Mouse (Mus musculus) heart, embryonic 10.5 days (tissue): ENCODE measurements at regions not wholly inside any gene's neighbourhood (a gene's known extent, or its start where the extent isn't known, plus 50 kb on each side); places are given as distances from the start of the nearest gene placed in this dataset.

Experiments
- DNase-seq: peaks from one replicate; pipeline ENCODE4 v3.0.0-alpha.2; 2017; ENCODE audit warnings: low spot score
- H3K27ac ChIP-seq: fragments of 300-500 bp; sonication (generic); 2 replicates; pipeline ENCODE4 v1.5.1; 2016; ENCODE audit warnings: mild to moderate bottlenecking
- H3K27me3 ChIP-seq: fragments of 300-500 bp; sonication (generic); 2 replicates; pipeline ENCODE4 v1.6.1; 2016; ENCODE audit warnings: mild to moderate bottlenecking; ENCODE audit not compliant: poor library complexity, insufficient read depth, severe bottlenecking
- H3K36me3 ChIP-seq: fragments of 300-500 bp; sonication (generic); 2 replicates; pipeline ENCODE4 v1.6.1; 2016; ENCODE audit warnings: mild to moderate bottlenecking, moderate library complexity
- H3K4me1 ChIP-seq: fragments of 300-500 bp; sonication (generic); 2 replicates; pipeline ENCODE4 v1.6.1; 2016; ENCODE audit warnings: mild to moderate bottlenecking
- H3K4me3 ChIP-seq: fragments of 300-500 bp; sonication (generic); 2 replicates; pipeline ENCODE4 v1.5.1; 2016; ENCODE audit warnings: mild to moderate bottlenecking, moderate library complexity
- H3K9me3 ChIP-seq: fragments of 300-500 bp; sonication (generic); 2 replicates; pipeline ENCODE4 v1.6.1; 2016; ENCODE audit warnings: mild to moderate bottlenecking, moderate library complexity
- WGBS: fragments of 180-500 bp; shearing (Covaris S2); methylation state at CpG from one replicate; pipeline ENCODE4 v1.1.7; 2016; 5-methylcytosine and 5-hydroxymethylcytosine counted together

GRCm38 (mm10) chr8:86170091-86170490 lies 329.3 kb downstream of the Phkb start:
- Histone ChIP-seq H3K4me1 (no peaks in the 10 kb centered on the region), H3K27ac (no peak overlapping the region), H3K36me3 (no peaks in the 10 kb centered on the region), H3K27me3 (no peaks in the 10 kb centered on the region), H3K9me3 (no peaks in the 10 kb centered on the region), H3K4me3 (no peak overlapping the region)
- WGBS: 50% methylated on average over 1 of the region's 1 CpGs
- no peak for DNase-seq

DNA sequence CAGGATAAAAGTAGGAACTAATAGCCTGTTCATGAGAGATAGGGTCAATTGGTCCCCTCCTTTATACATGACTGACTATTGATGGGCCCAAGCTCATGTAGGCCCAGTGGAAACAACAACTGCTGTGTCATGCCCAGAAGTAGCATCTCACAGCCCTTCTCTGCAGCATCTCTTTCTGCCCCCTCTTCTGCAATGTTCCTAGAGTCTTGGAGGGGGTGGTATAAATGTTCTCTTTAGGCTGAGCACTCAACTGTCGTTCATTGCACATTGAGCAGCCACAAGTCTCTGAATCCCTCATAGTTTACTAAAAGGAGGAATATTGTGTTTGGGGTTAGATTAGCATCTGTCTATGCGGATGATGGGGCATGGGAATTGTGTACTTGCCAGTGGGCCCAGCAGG lies 324.1 kb downstream of the Phkb start:
- Histone ChIP-seq H3K9me3 (no peaks in the 10 kb centered on the region), H3K4me1 (no peaks in the 10 kb centered on the region), H3K36me3 (no peaks in the 10 kb centered on the region), H3K4me3 (no peak overlapping the region), H3K27me3 (no peaks in the 10 kb centered on the region), H3K27ac (no peak overlapping the region)
- DNase-seq: no peak
- WGBS: 85% methylated on average over 2 of the region's 2 CpGs

DNA sequence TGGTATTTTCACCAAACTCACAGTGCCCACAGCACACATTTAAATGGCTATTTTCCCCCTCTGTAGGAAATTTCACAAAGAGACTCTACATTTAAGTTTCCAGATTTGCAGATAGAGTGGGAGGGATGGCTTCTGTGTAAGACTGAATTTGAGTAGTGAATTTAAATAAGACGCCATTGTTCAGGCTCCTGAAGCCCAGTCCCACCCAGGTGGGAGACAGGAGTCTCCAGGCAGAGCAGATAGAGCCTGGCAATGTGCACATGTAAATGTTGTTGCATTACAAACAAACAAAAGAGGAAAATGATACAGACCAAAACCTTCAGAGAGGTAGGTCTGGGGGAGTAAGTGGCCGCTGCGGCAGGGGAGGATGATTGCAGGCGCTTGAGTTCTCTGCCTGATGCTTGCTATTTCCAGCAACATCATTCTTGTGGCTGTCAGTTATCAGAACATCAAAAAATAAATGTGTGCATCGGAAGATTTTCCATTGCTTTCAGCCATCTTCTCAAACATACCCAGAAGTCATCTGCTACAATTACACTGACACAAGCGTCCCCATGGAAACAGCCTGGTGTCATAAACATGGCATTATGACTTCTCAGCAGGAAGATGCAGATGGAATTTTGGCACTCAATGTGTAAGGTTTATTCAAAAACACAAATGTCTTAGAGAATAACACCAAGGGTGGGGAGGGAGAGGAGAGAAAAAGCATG lies 318.5 kb downstream of the Phkb start:
- no peaks in the 10 kb centered on the region for H3K36me3 ChIP-seq
- H3K27me3 ChIP-seq: no peaks in the 10 kb centered on the region
- no peak for DNase-seq
- H3K4me1 ChIP-seq: no peaks in the 10 kb centered on the region
- no peak overlapping the region for H3K4me3 ChIP-seq
- no peaks in the 10 kb centered on the region for H3K9me3 ChIP-seq
- H3K27ac ChIP-seq: no peak overlapping the region
- 81% methylated on average over 6 of the region's 6 CpGs for WGBS

DNA sequence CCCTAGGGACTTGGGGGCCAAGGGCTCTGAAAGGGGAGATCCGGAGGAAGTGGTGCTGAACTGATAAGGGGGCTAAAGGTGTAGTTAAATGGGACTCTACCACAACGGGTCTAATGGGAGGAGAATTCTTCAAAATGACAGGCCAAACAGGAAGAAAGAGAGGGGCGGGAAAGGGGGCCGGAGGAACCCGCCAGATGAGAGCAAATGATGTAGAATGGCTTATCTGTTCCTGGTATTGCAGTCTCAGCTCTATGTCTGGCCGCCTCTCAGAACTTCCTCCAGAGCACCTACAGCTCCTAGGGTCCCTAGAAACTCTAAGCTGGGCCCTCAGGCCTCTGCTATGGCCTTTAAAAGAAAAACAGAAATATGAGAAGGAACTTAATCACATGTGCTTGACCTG lies 306.8 kb downstream of the Phkb start:
- Histone ChIP-seq H3K4me3 (no peak overlapping the region), H3K9me3 (no peaks in the 10 kb centered on the region), H3K36me3 (no peaks in the 10 kb centered on the region), H3K27ac (no peak overlapping the region), H3K4me1 (no peaks in the 10 kb centered on the region), H3K27me3 (no peaks in the 10 kb centered on the region)
- WGBS: 44% methylated on average over 6 of the region's 6 CpGs
- no peak for DNase-seq

DNA sequence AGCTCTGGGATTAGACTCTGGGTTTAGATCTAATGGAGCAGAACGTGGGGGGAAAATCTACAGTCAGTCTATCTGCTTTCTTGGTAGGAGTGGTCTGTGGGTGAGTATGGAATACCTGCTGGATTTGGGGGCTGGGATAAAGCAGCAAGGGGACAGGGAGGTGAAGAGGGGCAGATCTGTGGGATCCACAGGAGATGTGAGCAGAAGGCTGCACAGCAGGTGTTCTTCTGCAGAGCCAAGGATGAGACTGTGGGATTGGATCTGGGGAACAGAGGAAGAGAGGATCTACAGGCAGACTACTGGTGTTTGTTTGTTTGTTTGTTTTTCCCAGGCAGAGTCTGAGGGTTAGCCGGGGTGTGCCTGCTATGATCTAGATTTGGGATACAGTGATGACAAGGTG lies 284.5 kb downstream of the Phkb start:
- WGBS: 57% methylated on average over 2 of the region's 2 CpGs
- no peak for DNase-seq

GRCm38 (mm10) chr8:86124655-86125054 lies 283.9 kb downstream of the Phkb start:
- WGBS: 82% methylated on average over 1 of the region's 1 CpGs
- DNase-seq: no peak
- Histone ChIP-seq H3K4me3 (no peak overlapping the region), H3K27ac (no peak overlapping the region), H3K4me1 (no peaks in the 10 kb centered on the region), H3K36me3 (no peaks in the 10 kb centered on the region), H3K9me3 (no peaks in the 10 kb centered on the region), H3K27me3 (no peaks in the 10 kb centered on the region)

More for the DNA sequence above, 284.5 kb downstream of the Phkb start:
- H3K4me3 ChIP-seq: no peak overlapping the region
- no peaks in the 10 kb centered on the region for H3K27me3 ChIP-seq
- H3K4me1 ChIP-seq: no peaks in the 10 kb centered on the region
- no peak overlapping the region for H3K27ac ChIP-seq
- H3K9me3 ChIP-seq: no peaks in the 10 kb centered on the region
- no peaks in the 10 kb centered on the region for H3K36me3 ChIP-seq
